Mouse (Mus musculus) thymus, adult 2 months (tissue): Measurements from ENCODE around the gene Hnrnph1.

Experiments
- CTCF ChIP-seq: fragments of 200-500 bp; IDR thresholded peaks from 2 replicates; pipeline ENCODE4 v1.5.1; 2012; ENCODE audit warnings: mild to moderate bottlenecking, control low read depth, low read length, moderate library complexity, borderline replicate concordance; ENCODE audit not compliant: control insufficient read depth, poor library complexity, insufficient read depth; ENCODE audit errors: extremely low read depth
- POLR2A ChIP-seq: fragments of 200-500 bp; IDR thresholded peaks from 2 replicates; pipeline ENCODE4 v1.6.1; 2012; ENCODE audit warnings: mild to moderate bottlenecking, low read length, control low read depth, moderate library complexity; ENCODE audit not compliant: control insufficient read depth, poor library complexity, insufficient read depth; ENCODE audit errors: extremely low read depth

- TF ChIP-seq CTCF: no peak
- TF ChIP-seq POLR2A: no peak
Measured at GRCm38 (mm10) chr11:50417856-50418255, 41.1 kb downstream of the Hnrnph1 start.
